Mouse (Mus musculus): ENCODE measurements around the gene Nudt10. TPM values are rescaled to one million over a fixed set of nuclear protein-coding genes. Genes with fewer than 3 reads are reported as not detected.
A peak's percentile ranks its signal among the peaks of the same experiment; 100 is the strongest.
"Not testable (repeated sequence)": the region's sequence is repeated elsewhere in the genome, so short reads cannot be mapped to it uniquely, and the experiment has no call there.

Gene Nudt10
- polyA plus RNA-seq (2015; fragmentation: Nextera tagmentation; extraction: Ambion mirVana) = 1.5 and 1.8 TPM in 2 replicates

GRCm38 (mm10) chrX:6172823-6173640 is at the start of gene Nudt10:
TSS of gene Nudt10 (minus strand) at chrX:6173015.
- H3K4me1 ChIP-seq (replicated peaks; ENCODE audit: control insufficient read depth, insufficient read depth, low read length); H3K9ac ChIP-seq (ENCODE audit: low read depth, low read length); H3K27me3 ChIP-seq (replicated peaks; ENCODE audit: control insufficient read depth, insufficient read depth, low read length); H3K4me3 ChIP-seq (ENCODE audit: low read depth, low read length); H3K9me3 ChIP-seq (ENCODE audit: control insufficient read depth); H3K36me3 ChIP-seq (ENCODE audit: control insufficient read depth, insufficient read depth); H3K27ac ChIP-seq (ENCODE audit: low read depth, low read length): not testable (repeated sequence)
- ATAC-seq = peak; percentile 83
- WGBS = 13% methylated on average over 14 of the region's 116 CpGs
- H3K4me2 ChIP-seq (replicated peaks; ENCODE audit: low read depth) = peak within 1 kb of the TSS; percentile 40; the same call in 1 of the 2 replicates

GRCm38 (mm10) chrX:6172136-6172822 is 536 bp downstream of the Nudt10 start:
- H3K9ac ChIP-seq (ENCODE audit: low read depth, low read length) = not testable (repeated sequence)
- peak; percentile 28; the same call in 1 of the 2 replicates for ATAC-seq

GRCm38 (mm10) chrX:6171718-6172117 is 1.1 kb downstream of the Nudt10 start:
- no peak overlapping the region for H3K4me3 ChIP-seq (ENCODE audit: low read depth, low read length)
- no peak for TF ChIP-seq CTCF (IDR thresholded peaks at IDR 0.05; ENCODE audit: low read depth)
- no peaks in the 10 kb centered on the region for H3K4me1 ChIP-seq (replicated peaks; ENCODE audit: control insufficient read depth, insufficient read depth, low read length)
- H3K27ac ChIP-seq (ENCODE audit: low read depth, low read length) = no peak overlapping the region
- no peak overlapping the region for H3K9ac ChIP-seq (ENCODE audit: low read depth, low read length)
- no peaks in the 10 kb centered on the region for H3K9me3 ChIP-seq (ENCODE audit: control insufficient read depth)
- no peaks in the 10 kb centered on the region for H3K36me3 ChIP-seq (ENCODE audit: control insufficient read depth, insufficient read depth)
- H3K27me3 ChIP-seq (replicated peaks; ENCODE audit: control insufficient read depth, insufficient read depth, low read length) = no peaks in the 10 kb centered on the region
- H3K4me2 ChIP-seq (replicated peaks; ENCODE audit: low read depth) = peak overlapping the region; percentile 40; the same call in 1 of the 2 replicates
- WGBS = 16% methylated on average over 12 of the region's 12 CpGs
- no peak for ATAC-seq

More at GRCm38 (mm10) chrX:6172136-6172822, 536 bp downstream of the Nudt10 start:
- H3K27me3 ChIP-seq (replicated peaks; ENCODE audit: control insufficient read depth, insufficient read depth, low read length); H3K4me3 ChIP-seq (ENCODE audit: low read depth, low read length); H3K27ac ChIP-seq (ENCODE audit: low read depth, low read length); H3K9me3 ChIP-seq (ENCODE audit: control insufficient read depth); H3K36me3 ChIP-seq (ENCODE audit: control insufficient read depth, insufficient read depth); H3K4me1 ChIP-seq (replicated peaks; ENCODE audit: control insufficient read depth, insufficient read depth, low read length): not testable (repeated sequence)
- 17% methylated on average over 13 of the region's 64 CpGs for whole genome bisulfite sequencing
- H3K4me2 ChIP-seq (replicated peaks; ENCODE audit: low read depth) = peak overlapping the region; percentile 40; the same call in 1 of the 2 replicates

Other genes with a start within 250 kb of the Nudt10 start
- gene Nudt11, start 125.6 kb downstream of the Nudt10 start, polyA plus RNA-seq (2015; fragmentation: Nextera tagmentation; extraction: Ambion mirVana) = 0.88 and 1.2 TPM in 2 replicates
- not detected in 2 replicates for gene AU022751, start 89.6 kb downstream of the Nudt10 start, polyA plus RNA-seq (2015; fragmentation: Nextera tagmentation; extraction: Ambion mirVana)
- 0.04 TPM in 1 of 2 replicates, not detected in the other for gene Bmp15, start 147.7 kb upstream of the Nudt10 start, polyA plus RNA-seq (2015; fragmentation: Nextera tagmentation; extraction: Ambion mirVana)
- gene Shroom4, start 226.8 kb upstream of the Nudt10 start, polyA plus RNA-seq (2015; fragmentation: Nextera tagmentation; extraction: Ambion mirVana) = 0.55 and 0.68 TPM in 2 replicates